Mouse (Mus musculus) megakaryocyte, embryonic 14.5 days (primary cell): ENCODE measurements around the gene Frrs1l. TPM values are rescaled to one million over a fixed set of nuclear protein-coding genes. Genes with fewer than 3 reads are reported as not detected.

ENCODE experiments used
- H3K27me3 ChIP-seq: replicated peaks from 2 replicates; pipeline ENCODE3; 2012; ENCODE audit warnings: inconsistent platforms
- H3K36me3 ChIP-seq: replicated peaks from 2 replicates; pipeline ENCODE3; 2012; ENCODE audit warnings: low read length, inconsistent platforms, mixed read lengths
- H3K4me1 ChIP-seq: 2 replicates; pipeline ENCODE4 v1.6.1; 2012; ENCODE audit warnings: inconsistent platforms
- H3K4me3 ChIP-seq: replicated peaks from 2 replicates; pipeline ENCODE3; 2012; ENCODE audit warnings: moderate library complexity, mild to moderate bottlenecking, inconsistent platforms
- H3K9me3 ChIP-seq: 2 replicates; pipeline ENCODE4 v1.6.1; 2012; ENCODE audit warnings: inconsistent platforms
- FLI1 ChIP-seq: IDR thresholded peaks from 2 replicates; pipeline ENCODE4 v1.6.1; 2012; ENCODE audit warnings: low read length, inconsistent platforms, mixed read lengths
- GATA1 ChIP-seq: IDR thresholded peaks from 3 replicates; pipeline ENCODE4 v1.6.1; 2012; ENCODE audit warnings: mixed read lengths, low read length, inconsistent platforms, borderline replicate concordance
- polyA plus RNA-seq: library from polyadenylated mRNA; stranded (reverse); fragments of >175 nt; gene quantifications from 2 replicates; pipeline ENCODE4 v1.2.3, GENCODE M21; 2012; ENCODE audit warnings: low replicate concordance; ENCODE audit not compliant: insufficient read depth

The Frrs1l gene
- polyA plus RNA-seq, 1 experiment, result 0.04 TPM

GRCm38 (mm10) chr4:57015032-57015431, 24.8 kb upstream of the Frrs1l start:
- Histone ChIP-seq H3K4me3 (no peak overlapping the region), H3K9me3 (no peaks in the 10 kb centered on the region), H3K4me1 (peaks cover 31% of the 10 kb centered on the region), H3K27me3 (peaks cover 73% of the 10 kb centered on the region), H3K36me3 (no peaks in the 10 kb centered on the region)
- TF ChIP-seq GATA1 (no peak), FLI1 (no peak)

GRCm38 (mm10) chr4:57011454-57012046, 21.4 kb upstream of the Frrs1l start:
- peaks cover 1% of the 10 kb centered on the region; the same call in 1 of the 2 replicates for H3K9me3 ChIP-seq
- no peak overlapping the region for H3K4me3 ChIP-seq
- peaks cover 83% of the 10 kb centered on the region for H3K27me3 ChIP-seq
- no peak for TF ChIP-seq FLI1
- no peak for TF ChIP-seq GATA1
- no peaks in the 10 kb centered on the region for H3K36me3 ChIP-seq
- H3K4me1 ChIP-seq, result peaks cover 25% of the 10 kb centered on the region

DNA sequence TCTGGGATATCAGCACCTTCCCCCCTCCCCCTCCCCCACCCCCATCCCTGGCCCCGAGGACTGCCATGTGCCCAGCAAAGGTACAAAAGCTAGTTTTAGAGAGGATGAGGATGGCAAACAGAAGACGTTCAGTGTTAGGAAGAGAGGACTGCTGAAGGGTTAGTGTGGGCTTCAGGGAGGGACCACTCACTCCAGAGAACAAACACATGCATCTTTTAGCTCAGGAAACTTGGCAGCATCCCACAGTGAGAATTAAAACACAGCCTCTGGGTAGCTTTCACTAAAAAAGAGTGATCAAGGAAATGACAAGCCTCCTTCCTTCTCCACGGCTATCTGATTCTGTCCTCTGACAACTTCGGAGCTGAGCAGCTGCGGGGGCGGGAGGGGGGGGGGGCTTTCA, 20.7 kb upstream of the Frrs1l start:
- Histone ChIP-seq H3K4me3 (no peak overlapping the region), H3K9me3 (peaks cover 3% of the 10 kb centered on the region; the same call in 1 of the 2 replicates), H3K4me1 (peaks cover 25% of the 10 kb centered on the region), H3K27me3 (peaks cover 81% of the 10 kb centered on the region), H3K36me3 (no peaks in the 10 kb centered on the region)
- TF ChIP-seq FLI1 (no peak), GATA1 (no peak)

- peaks cover 25% of the 10 kb centered on the region for H3K4me1 ChIP-seq
- H3K36me3 ChIP-seq, result no peaks in the 10 kb centered on the region
- peaks cover 3% of the 10 kb centered on the region; the same call in 1 of the 2 replicates for H3K9me3 ChIP-seq
- no peak for TF ChIP-seq FLI1
- TF ChIP-seq GATA1, result no peak
- H3K27me3 ChIP-seq, result peaks cover 79% of the 10 kb centered on the region
- H3K4me3 ChIP-seq, result peak overlapping the region; percentile 62
These were observed 20.2 kb upstream of the Frrs1l start for GRCm38 (mm10) chr4:57010425-57010824.

DNA sequence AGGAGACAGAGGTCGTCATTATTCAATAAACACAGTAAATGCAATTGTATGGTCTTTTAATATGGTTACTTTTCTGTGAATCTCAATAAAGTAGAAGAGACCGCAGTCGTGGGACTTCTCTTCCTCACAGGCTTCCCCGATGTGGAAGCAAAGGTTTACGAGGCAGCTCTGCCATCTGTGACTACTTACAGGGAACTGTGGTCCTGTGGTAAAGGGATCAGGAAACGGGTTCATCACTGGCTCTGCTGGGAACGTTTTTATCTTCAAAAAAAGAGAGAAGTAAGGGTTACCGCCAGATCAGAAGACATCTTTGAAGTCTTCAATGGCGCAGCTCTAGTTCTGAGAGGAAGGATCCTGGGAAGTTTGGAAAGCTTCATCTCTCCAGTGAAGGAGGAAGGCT, 17.5 kb upstream of the Frrs1l start:
- Histone ChIP-seq H3K9me3 (peaks cover 3% of the 10 kb centered on the region; the same call in 1 of the 2 replicates), H3K27me3 (peaks cover 80% of the 10 kb centered on the region), H3K4me1 (peaks cover 25% of the 10 kb centered on the region), H3K4me3 (no peak overlapping the region), H3K36me3 (no peaks in the 10 kb centered on the region)
- TF ChIP-seq FLI1, result no peak
- no peak for TF ChIP-seq GATA1

DNA sequence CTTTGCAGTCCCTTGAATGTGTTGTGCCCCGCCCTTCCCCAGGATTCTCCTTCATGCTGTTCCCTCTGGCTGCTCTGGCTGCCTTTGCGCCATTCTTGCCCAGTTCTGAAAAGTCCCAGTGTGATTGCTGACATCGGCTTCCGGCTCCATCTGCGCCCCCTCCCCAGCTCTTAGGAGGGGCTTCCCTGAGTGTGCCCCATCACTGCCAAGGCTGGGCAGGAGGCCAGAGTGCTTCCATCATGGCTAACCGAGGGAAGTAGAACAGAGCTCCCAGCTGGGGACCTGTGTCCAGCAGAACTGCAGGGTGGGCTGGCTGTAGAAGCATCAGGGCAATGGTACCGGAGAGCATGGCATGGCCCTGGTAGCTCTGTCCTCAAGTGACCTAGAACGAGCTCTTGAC, 14.8 kb upstream of the Frrs1l start:
- no peak for TF ChIP-seq FLI1
- TF ChIP-seq GATA1, result no peak

DNA sequence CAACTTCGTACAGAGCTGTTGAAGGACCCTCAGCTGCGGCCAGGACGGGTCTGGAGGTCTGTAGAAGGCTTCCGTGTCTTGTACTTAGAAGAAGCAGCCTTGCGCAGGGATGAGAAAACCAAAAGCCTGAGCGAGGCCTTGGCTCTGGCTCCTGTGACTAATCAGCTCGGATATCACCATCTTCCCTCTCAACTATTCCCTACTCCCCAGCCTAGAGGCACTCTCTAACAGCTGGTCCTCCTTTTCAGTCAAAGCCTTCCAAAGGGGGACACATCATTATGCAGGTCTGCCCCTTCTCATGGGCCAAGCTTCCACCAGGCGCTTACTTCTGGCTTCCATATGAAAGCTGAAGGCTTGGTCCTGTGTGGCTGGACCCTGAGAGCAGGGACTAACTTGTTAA, 13.7 kb upstream of the Frrs1l start:
- Histone ChIP-seq H3K4me3 (no peak overlapping the region), H3K27me3 (peaks cover 62% of the 10 kb centered on the region), H3K4me1 (0 out of 2 replicates have a peak, but pooled peaks cover 4% of the 10 kb centered on the region), H3K36me3 (no peaks in the 10 kb centered on the region), H3K9me3 (peaks cover 10% of the 10 kb centered on the region)
- TF ChIP-seq FLI1 (no peak), GATA1 (no peak)

More for the DNA sequence above, 14.8 kb upstream of the Frrs1l start:
- H3K9me3 ChIP-seq, result peaks cover 4% of the 10 kb centered on the region
- H3K4me1 ChIP-seq, result peaks cover 8% of the 10 kb centered on the region; the same call in 1 of the 2 replicates
- H3K36me3 ChIP-seq, result no peaks in the 10 kb centered on the region
- peaks cover 59% of the 10 kb centered on the region for H3K27me3 ChIP-seq
- H3K4me3 ChIP-seq, result no peak overlapping the region

GRCm38 (mm10) chr4:57002751-57003150, 12.6 kb upstream of the Frrs1l start:
- no peaks in the 10 kb centered on the region for H3K36me3 ChIP-seq
- H3K27me3 ChIP-seq, result peaks cover 58% of the 10 kb centered on the region
- H3K4me1 ChIP-seq, result peaks cover under 1% of the 10 kb centered on the region; the same call in 1 of the 2 replicates
- peaks cover 10% of the 10 kb centered on the region for H3K9me3 ChIP-seq
- no peak overlapping the region for H3K4me3 ChIP-seq
- TF ChIP-seq GATA1, result no peak
- TF ChIP-seq FLI1, result no peak

DNA sequence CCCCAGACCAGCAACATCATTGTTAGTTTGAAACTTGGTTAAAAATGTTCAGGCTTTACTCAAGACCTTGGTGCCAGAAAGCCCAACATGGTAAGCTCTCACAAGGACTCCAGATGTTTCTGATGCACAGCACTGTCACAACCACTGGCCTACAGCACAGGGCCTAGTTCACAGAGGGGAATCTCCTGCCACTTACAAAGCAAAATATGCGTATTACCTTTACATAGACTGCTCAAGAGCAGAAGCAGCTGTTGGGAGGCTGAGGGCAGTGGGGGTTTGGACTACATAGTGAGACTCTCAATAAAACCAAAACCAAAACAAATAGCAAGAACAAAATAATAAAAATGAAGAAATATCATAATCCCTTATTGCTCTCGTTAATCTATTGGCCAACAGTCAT, 11.2 kb upstream of the Frrs1l start:
- Histone ChIP-seq H3K27me3 (peaks cover 56% of the 10 kb centered on the region), H3K4me3 (no peak overlapping the region), H3K36me3 (no peaks in the 10 kb centered on the region), H3K9me3 (peaks cover 12% of the 10 kb centered on the region), H3K4me1 (peaks cover 4% of the 10 kb centered on the region; the same call in 1 of the 2 replicates)
- TF ChIP-seq GATA1 (no peak), FLI1 (no peak)

DNA sequence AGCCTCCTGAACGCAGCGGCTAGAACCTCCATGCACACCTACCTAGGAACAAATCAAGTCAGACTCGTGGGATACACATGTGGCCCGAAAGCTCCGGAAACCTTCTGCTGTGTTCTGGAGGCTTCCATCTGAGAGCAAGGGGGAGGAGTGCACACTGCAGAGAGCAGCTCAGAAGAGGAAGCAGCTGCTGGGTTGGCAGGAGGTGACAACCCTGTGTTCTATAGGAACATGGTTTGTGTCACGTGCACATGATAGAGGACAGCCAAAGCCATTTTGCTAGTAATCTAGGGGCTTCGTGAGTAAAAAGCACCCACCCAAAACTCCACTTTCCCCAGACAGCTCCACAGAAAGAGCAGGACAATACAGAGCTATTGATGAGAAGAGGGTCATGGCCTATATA, 3.1 kb upstream of the Frrs1l start:
- TF ChIP-seq GATA1 (no peak), FLI1 (no peak)
- Histone ChIP-seq H3K27me3 (peaks cover 58% of the 10 kb centered on the region), H3K9me3 (peaks cover 22% of the 10 kb centered on the region), H3K4me1 (peaks cover 23% of the 10 kb centered on the region), H3K4me3 (no peak overlapping the region), H3K36me3 (no peaks in the 10 kb centered on the region)

DNA sequence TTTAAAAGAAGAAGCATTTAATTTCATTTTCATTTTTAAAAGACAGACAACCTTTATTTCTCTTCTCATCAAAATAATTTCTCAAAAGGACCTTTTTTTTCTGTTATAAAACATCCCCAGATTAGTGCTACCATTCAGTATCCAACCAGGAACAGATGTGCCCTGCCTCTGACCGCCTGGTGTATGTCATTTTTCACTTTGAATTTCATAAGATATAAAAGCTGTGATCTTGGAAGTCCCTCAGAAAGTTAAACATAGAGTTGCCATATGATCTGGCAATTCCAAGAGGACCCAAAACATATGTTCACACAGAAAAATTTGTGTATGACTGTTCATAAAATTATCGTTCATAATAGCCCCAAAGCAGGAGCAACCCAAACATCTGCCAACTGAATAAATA, 1.8 kb upstream of the Frrs1l start:
- peaks cover 24% of the 10 kb centered on the region for H3K9me3 ChIP-seq
- no peak overlapping the region for H3K4me3 ChIP-seq
- peaks cover 19% of the 10 kb centered on the region for H3K4me1 ChIP-seq
- no peak for TF ChIP-seq GATA1
- no peak for TF ChIP-seq FLI1
- peaks cover 67% of the 10 kb centered on the region for H3K27me3 ChIP-seq
- no peaks in the 10 kb centered on the region for H3K36me3 ChIP-seq
